Mouse (Mus musculus) frontal cortex, postnatal 14 days (tissue): ENCODE data around the gene Rela.
A peak's percentile ranks its signal among the peaks of the same experiment; 100 is the strongest.

Source experiments
- DNase-seq, 2 experiments: peaks; one replicate each; pipeline ENCODE4 v3.0.0; 2022; ENCODE audit warnings: low spot score in 2 of 2

Gene Rela

GRCm38 (mm10) chr19:5636036-5636570 lies 1.2 kb upstream of the Rela start:
- DNase-seq, result no peak

GRCm38 (mm10) chr19:5636571-5637041 lies 677 bp upstream of the Rela start:
- DNase-seq, result no peak

- no peak for DNase-seq
Observed at GRCm38 (mm10) chr19:5638416-5639005, 1.2 kb downstream of the Rela start.

GRCm38 (mm10) chr19:5640339-5640738 lies 3.1 kb downstream of the Rela start:
- DNase-seq, result no peak

GRCm38 (mm10) chr19:5641021-5641420 lies 3.7 kb downstream of the Rela start:
- DNase-seq, result no peak

GRCm38 (mm10) chr19:5641641-5642040 lies 4.4 kb downstream of the Rela start:
- DNase-seq, result no peak

- DNase-seq, result no peak
Observed at GRCm38 (mm10) chr19:5645280-5645679, 8.0 kb downstream of the Rela start.

- no peak for DNase-seq
Observed at GRCm38 (mm10) chr19:5646731-5647330, 9.5 kb downstream of the Rela start.

- DNase-seq, result no peak
Observed at GRCm38 (mm10) chr19:5647791-5648190, 10.5 kb downstream of the Rela start.

GRCm38 (mm10) chr19:5648401-5649297 lies 11.4 kb downstream of the Rela start:
- DNase-seq, result peak; percentile 71 to 75

GRCm38 (mm10) chr19:5649298-5649741 lies 12.0 kb downstream of the Rela start:
- DNase-seq, result no peak

GRCm38 (mm10) chr19:5651502-5652274 lies 14.4 kb downstream of the Rela start:
- no peak for DNase-seq

GRCm38 (mm10) chr19:5652570-5652969 lies 15.3 kb downstream of the Rela start:
- no peak for DNase-seq

GRCm38 (mm10) chr19:5653969-5654719 lies 16.9 kb downstream of the Rela start:
- DNase-seq, result no peak

- DNase-seq, result no peak
Observed at GRCm38 (mm10) chr19:5654720-5655298, 17.5 kb downstream of the Rela start.

GRCm38 (mm10) chr19:5660942-5661751 lies 23.9 kb downstream of the Rela start:
- DNase-seq, result peak in 1 of 2 experiments; percentile 44

- DNase-seq, result no peak
Observed at GRCm38 (mm10) chr19:5662310-5662709, 25.0 kb downstream of the Rela start.

GRCm38 (mm10) chr19:5662981-5663913 lies 26.0 kb downstream of the Rela start, which contains the start of gene Sipa1:
Gene Sipa1, minus strand, starts transcription at chr19:5663707.
- DNase-seq, result peak; percentile 65 to 76
